Mouse (Mus musculus) C2C12 (cell line): ENCODE data around the gene Tctex1d4. TPM values are rescaled to one million over a fixed set of nuclear protein-coding genes. Genes with fewer than 3 reads are reported as not detected.

Experiments
- H3K27me3 ChIP-seq: one replicate; pipeline ENCODE4 v1.6.1; 2011; ENCODE audit not compliant: control insufficient read depth, insufficient read depth, insufficient read length
- H3K36me3 ChIP-seq: one replicate; pipeline ENCODE4 v1.6.1; 2011; ENCODE audit not compliant: control insufficient read depth, insufficient read depth
- H3K4me3 ChIP-seq: one replicate; pipeline ENCODE4 v1.5.1; 2011; ENCODE audit warnings: mild to moderate bottlenecking, control low read depth; ENCODE audit not compliant: poor library complexity, insufficient read depth, severe bottlenecking
- H3K79me2 ChIP-seq: one replicate; pipeline ENCODE4 v1.6.1; 2011; ENCODE audit not compliant: control insufficient read depth, insufficient read depth
- H3K79me3 ChIP-seq: one replicate; pipeline ENCODE4 v1.6.1; 2011; ENCODE audit warnings: low read depth, control low read depth
- H3ac ChIP-seq: one replicate; pipeline ENCODE3; 2011; ENCODE audit warnings: low read depth; ENCODE audit not compliant: control insufficient read depth, insufficient read length
- CEBPB ChIP-seq: IDR thresholded peaks from one replicate; pipeline ENCODE4 v1.6.1; 2011; ENCODE audit warnings: low read depth, mild to moderate bottlenecking, control low read depth, moderate library complexity
- CTCF ChIP-seq: IDR thresholded peaks from one replicate; pipeline ENCODE4 v1.5.1; 2011; ENCODE audit not compliant: control insufficient read depth, insufficient read depth, insufficient read length
- FOSL1 ChIP-seq: IDR thresholded peaks from one replicate; pipeline ENCODE4 v1.8.0; 2011; ENCODE audit warnings: mild to moderate bottlenecking, low read length; ENCODE audit not compliant: poor library complexity, insufficient read depth, severe bottlenecking
- MAX ChIP-seq: IDR thresholded peaks from one replicate; pipeline ENCODE4 v1.6.1; 2011; ENCODE audit warnings: mild to moderate bottlenecking, control low read depth
- MYOD1 ChIP-seq: IDR thresholded peaks from one replicate; pipeline ENCODE4 v1.6.1; 2011; ENCODE audit warnings: low read depth; ENCODE audit not compliant: control insufficient read depth, insufficient read length
- MYOG ChIP-seq: IDR thresholded peaks from one replicate; pipeline ENCODE4 v1.6.1; 2011; ENCODE audit not compliant: control insufficient read depth, insufficient read length; ENCODE audit errors: extremely low read depth
- USF1 ChIP-seq: IDR thresholded peaks from one replicate; pipeline ENCODE4 v1.6.1; 2011; ENCODE audit warnings: low read depth, mild to moderate bottlenecking, control low read depth, moderate library complexity
- polyA plus RNA-seq: library from polyadenylated mRNA; unstranded; fragments of >200 nt; fragmentation: generic; extraction: Trizol; gene quantifications from one replicate; pipeline ENCODE4 v1.2.1, GENCODE M21; 2012; ENCODE audit warnings: missing spikeins

The Tctex1d4 gene
- polyA plus RNA-seq, 1 experiment = 0.12 TPM

DNA sequence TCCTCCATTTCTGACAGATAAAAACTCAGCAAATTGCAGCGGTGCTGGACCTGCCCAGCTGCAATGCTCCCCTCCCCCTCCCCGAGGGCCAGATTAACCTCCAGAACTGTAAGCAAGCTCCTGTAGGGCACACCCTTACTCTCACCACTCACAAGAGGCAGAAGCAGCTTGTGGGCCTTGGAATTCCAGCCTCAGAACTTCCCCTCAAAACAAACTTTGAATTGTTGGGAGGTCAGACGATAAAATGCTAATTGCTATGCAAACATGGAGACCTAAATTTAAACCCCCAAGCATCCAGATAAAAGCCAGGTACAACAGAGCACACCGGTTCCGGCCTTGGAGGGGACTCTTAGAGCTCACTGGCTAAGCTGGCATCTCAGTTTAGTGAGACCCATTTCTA lies 26.1 kb downstream of the Tctex1d4 start:
- Histone ChIP-seq H3K27me3 (no peaks in the 10 kb centered on the region), H3ac (no peak overlapping the region), H3K36me3 (peaks cover 62% of the 10 kb centered on the region), H3K79me3 (peaks cover 42% of the 10 kb centered on the region), H3K79me2 (peaks cover 50% of the 10 kb centered on the region), H3K4me3 (no peak overlapping the region)
- no peak for TF ChIP-seq MYOG
- no peak for TF ChIP-seq MYOD1
- TF ChIP-seq FOSL1 = no peak
- no peak for TF ChIP-seq MAX
- TF ChIP-seq USF1 = no peak
- no peak for TF ChIP-seq CTCF

DNA sequence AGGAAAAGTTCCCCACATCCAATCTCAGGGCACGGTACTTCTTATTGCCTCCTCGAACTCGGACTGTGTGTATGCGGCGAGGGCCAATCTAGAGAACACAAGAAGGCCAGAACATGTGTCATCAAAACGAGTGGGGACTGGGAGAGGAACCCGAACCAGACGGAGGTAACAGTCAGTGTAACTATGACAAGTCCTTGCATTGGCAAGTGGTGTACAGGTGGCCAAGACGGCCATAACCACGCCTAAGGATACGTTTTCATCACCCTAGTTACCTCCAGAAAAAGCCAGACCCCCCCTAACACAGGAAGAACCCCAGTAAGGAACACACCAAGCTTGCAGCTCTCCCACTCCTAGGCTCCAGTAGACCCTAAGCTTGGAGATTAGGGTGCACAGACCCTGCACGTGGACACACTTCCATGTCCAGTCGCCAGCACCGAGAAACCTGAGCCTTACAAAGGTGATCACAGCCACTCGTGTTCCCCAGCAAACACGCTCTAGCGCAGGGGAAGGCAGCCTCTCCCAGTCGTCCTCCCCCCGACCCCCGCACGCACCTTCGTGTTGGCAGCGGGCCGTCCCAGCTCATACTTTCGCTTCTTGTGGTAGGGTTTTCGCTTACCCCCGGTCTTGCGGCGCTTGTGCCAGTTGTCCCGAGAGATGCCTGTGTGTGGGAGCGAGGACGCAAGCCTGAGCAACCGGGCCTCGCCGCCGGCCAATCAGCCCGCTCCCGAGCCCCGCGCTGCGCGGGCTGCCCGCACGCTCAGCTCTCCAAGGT lies 28.6 kb downstream of the Tctex1d4 start:
- H3ac ChIP-seq = peak overlapping the region; percentile 82
- peaks cover 42% of the 10 kb centered on the region for H3K79me3 ChIP-seq
- no peak for TF ChIP-seq FOSL1
- no peak for TF ChIP-seq CTCF
- no peak for TF ChIP-seq MYOD1
- TF ChIP-seq MYOG = no peak
- TF ChIP-seq USF1 = no peak
- H3K79me2 ChIP-seq = peaks cover 50% of the 10 kb centered on the region
- peaks cover 72% of the 10 kb centered on the region for H3K36me3 ChIP-seq
- H3K27me3 ChIP-seq = no peaks in the 10 kb centered on the region
- H3K4me3 ChIP-seq = peak overlapping the region; percentile 95

DNA sequence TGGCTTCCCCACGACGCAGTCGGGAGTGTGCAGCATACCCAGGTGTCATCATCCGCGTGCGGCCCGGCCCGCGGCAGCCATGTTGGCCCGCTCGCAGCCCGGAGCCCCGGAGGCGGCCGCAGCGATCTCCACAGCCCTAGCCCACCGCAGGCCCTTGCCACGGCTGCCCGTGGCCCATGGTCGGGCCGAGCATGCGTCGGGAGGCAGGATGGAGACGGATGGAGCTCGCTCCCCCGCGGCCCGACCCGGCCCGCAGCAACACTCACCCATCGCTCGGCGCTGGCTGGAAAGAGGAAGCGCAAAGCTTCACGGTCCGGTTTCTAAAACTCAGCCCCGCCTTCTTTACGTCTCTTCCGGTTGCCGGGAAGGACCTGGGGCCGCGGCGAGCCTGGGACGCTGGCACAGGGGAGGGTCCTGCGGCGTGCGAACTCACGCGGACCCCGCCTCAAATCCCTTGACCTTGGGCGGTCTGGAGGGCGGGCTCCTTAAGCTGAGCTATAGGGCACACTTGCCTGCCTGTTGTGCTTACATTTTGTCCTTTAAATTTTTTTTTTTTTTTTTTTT lies 29.3 kb downstream of the Tctex1d4 start, which contains the start of gene Rps8:
Gene Rps8, minus strand, starts transcription at position 452 of the 564 bp plus-strand sequence.
- peaks cover 42% of the 10 kb centered on the region for H3K79me3 ChIP-seq
- peaks cover 50% of the 10 kb centered on the region for H3K79me2 ChIP-seq
- H3K4me3 ChIP-seq = peak within 1 kb of the TSS; percentile 95
- no peak for TF ChIP-seq CTCF
- TF ChIP-seq MAX = peak; percentile 87
- peak within 1 kb of the TSS; percentile 82 for H3ac ChIP-seq
- H3K36me3 ChIP-seq = peaks cover 72% of the 10 kb centered on the region
- H3K27me3 ChIP-seq = no peaks in the 10 kb centered on the region

DNA sequence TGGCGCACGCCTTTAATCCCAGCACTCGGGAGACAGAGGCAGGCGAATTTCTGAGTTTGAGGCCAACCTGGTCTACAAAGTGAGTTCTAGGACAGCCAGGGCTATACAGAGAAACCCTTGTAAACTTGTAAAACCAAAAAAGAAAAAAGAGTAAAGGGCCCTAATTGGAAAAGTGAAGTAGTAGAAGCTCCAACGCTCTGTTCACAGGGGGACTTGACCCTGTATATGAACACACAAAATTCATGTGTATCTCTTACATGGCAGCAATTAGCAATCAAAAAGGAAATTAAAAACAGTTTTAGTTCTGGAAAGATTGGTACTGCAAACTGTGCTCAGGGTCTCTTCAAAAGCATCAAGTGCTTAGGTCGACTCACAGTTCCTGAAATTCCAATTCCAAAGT lies 29.8 kb downstream of the Tctex1d4 start:
- TF ChIP-seq MYOD1 (no peak), FOSL1 (no peak), MAX (no peak), MYOG (no peak), CTCF (no peak), USF1 (no peak), CEBPB (no peak)
- Histone ChIP-seq H3K79me3 (peaks cover 42% of the 10 kb centered on the region), H3K79me2 (peaks cover 47% of the 10 kb centered on the region), H3K36me3 (peaks cover 72% of the 10 kb centered on the region), H3K27me3 (no peaks in the 10 kb centered on the region), H3ac (no peak overlapping the region), H3K4me3 (peak overlapping the region; percentile 95)

DNA sequence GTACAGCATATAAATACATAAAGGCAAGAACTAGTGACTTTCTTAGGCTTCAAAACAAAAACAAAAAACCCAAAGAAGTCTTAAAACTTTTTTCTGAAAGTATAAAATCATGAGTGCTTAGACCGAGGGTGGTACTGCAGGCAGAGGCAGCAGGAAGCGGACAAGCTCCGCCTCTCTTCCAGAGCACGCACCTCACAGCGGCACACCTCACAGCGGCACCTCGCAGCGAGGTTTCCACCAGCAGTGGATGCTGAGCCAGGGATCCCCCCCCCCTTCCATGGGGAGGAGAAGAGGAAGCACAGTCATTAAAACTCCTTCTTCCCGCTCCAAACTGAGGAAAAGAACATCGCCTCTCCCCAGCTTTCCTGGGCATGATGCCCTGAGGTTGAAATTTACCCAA lies 33.1 kb downstream of the Tctex1d4 start:
- Histone ChIP-seq H3ac (no peak overlapping the region), H3K79me2 (peaks cover 14% of the 10 kb centered on the region), H3K79me3 (peaks cover 11% of the 10 kb centered on the region), H3K27me3 (no peaks in the 10 kb centered on the region), H3K36me3 (peaks cover 72% of the 10 kb centered on the region), H3K4me3 (no peak overlapping the region)
- TF ChIP-seq MAX (no peak), MYOD1 (no peak), USF1 (no peak), CEBPB (no peak), FOSL1 (no peak), CTCF (no peak), MYOG (no peak)

DNA sequence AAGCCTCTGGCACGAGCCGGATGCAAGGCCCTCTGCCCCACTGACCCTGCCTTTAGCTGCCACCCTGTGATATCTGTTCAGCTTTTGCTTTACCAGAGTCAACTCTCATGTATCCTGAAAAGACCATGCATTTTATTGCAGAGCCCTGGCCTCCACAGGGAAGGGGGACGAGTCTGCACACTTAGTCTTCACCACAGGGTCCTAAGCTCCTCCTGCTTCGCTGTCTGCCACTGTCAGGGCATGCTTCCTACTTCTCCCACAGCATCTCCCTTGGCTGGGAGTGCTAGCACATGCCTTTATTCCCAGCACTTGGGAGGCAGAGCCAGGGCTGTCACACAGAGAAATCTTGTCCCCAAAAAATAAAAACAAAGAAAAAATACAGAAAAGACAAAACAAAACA lies 34.6 kb downstream of the Tctex1d4 start:
- no peak overlapping the region for H3K4me3 ChIP-seq
- H3K36me3 ChIP-seq = peaks cover 78% of the 10 kb centered on the region
- no peaks in the 10 kb centered on the region for H3K79me3 ChIP-seq
- no peaks in the 10 kb centered on the region for H3K79me2 ChIP-seq
- H3K27me3 ChIP-seq = no peaks in the 10 kb centered on the region
- no peak for TF ChIP-seq USF1
- TF ChIP-seq MYOG = no peak
- TF ChIP-seq CEBPB = no peak
- no peak for TF ChIP-seq FOSL1
- TF ChIP-seq MAX = no peak
- no peak for TF ChIP-seq CTCF
- no peak for TF ChIP-seq MYOD1
- no peak overlapping the region for H3ac ChIP-seq
